Mouse (Mus musculus) ovary, postnatal 36 days (tissue): ENCODE measurements around the gene Olfr503.
"Not testable (repeated sequence)": the region's sequence is repeated elsewhere in the genome, so short reads cannot be mapped to it uniquely, and the experiment has no call there.

Experiments used
- DNase-seq: peaks from one replicate; pipeline ENCODE4 v3.0.0; 2022; ENCODE audit warnings: low spot score, mixed read lengths

Olfr503 gene

GRCm38 (mm10) chr7:108544227-108544626 is at the start of gene Olfr503:
Gene Olfr503 (plus strand): TSS chr7:108544527.
- DNase-seq, result not testable (repeated sequence)

- no peak for DNase-seq
These were observed 19.4 kb upstream of the Olfr503 start, which contains the start of gene Olfr502 for GRCm38 (mm10) chr7:108524965-108525364. Gene Olfr502 (minus strand): TSS chr7:108525065.

GRCm38 (mm10) chr7:108542416-108542815 is 1.9 kb upstream of the Olfr503 start:
- DNase-seq, result no peak

- no peak for DNase-seq
These were observed 21.4 kb downstream of the Olfr503 start, which contains the start of gene Olfr504 for GRCm38 (mm10) chr7:108565693-108566092. Gene Olfr504 (minus strand): TSS chr7:108565793.

DNA sequence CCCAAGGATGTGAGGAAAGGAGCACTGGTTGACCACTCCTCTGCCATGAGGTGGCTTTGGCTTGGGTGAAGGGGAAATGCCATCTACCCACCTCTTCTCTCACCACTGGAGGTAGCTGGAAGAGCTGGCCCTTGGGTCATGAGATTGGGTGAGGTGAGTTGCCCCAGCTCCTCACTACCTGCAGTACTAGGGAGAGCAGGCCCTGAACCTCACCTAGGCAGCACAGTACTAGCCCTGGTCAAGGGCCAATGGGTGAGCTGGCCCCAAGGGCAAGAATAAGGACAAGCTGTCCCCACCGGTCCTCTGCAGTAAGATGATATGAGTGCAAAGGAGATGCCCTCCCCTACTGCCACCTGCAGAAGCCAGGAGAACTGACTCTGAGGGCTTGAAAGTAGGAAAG is 45.5 kb downstream of the Olfr503 start:
- DNase-seq, result no peak
